In genomic region chr12:24933206-24933775, GRCm38 (mm10) we compare ENCODE assay signal across 13 mouse cellular contexts. TPM values are rescaled to one million over a fixed set of nuclear protein-coding genes. Genes with fewer than 3 reads are reported as not detected.
A peak's percentile ranks its signal among the peaks of the same experiment; 100 is the strongest.
DNase-seq lines count a peak whose midpoint lies in the region; ATAC-seq lines count a peak whose summit lies in the region.
"Had no signal": no experiment of that assay in that cellular context is flagged by ENCODE, and none has a peak within 500 bp of the region (broad histone marks: within the 10 kb centered on the region; RNA-seq: fewer than 3 reads in every experiment).

No protein-coding gene starts in this region.

- H3K9ac ChIP-seq in hindbrain, embryonic 11.5 days (ENCODE audit: low read depth, low read length) = no peak overlapping the region

- no peaks in the 10 kb centered on the region for H3K27me3 ChIP-seq in hindbrain, embryonic 11.5 days (ENCODE audit: control insufficient read depth, insufficient read depth, low read length)
- no peaks in the 10 kb centered on the region for H3K27me3 ChIP-seq in hindbrain, embryonic 10.5 days (ENCODE audit: insufficient read depth, poor library complexity, severe bottlenecking)
- no peaks in the 10 kb centered on the region for H3K27me3 ChIP-seq in midbrain, embryonic 10.5 days (ENCODE audit: low read depth, poor library complexity, severe bottlenecking)

- DNase-seq in embryo, embryonic 11 days = peak; percentile 7
- no peak for DNase-seq in embryo, embryonic 10.5 days (ENCODE audit: low spot score)
- DNase-seq in hindbrain, embryonic 11.5 days (ENCODE audit: low spot score) = no peak
- no peak for DNase-seq in hindbrain, embryonic 10.5 days (ENCODE audit: low spot score)
- DNase-seq in adrenal gland, postnatal 36 days = peak; percentile 14 to 42
- peak; percentile 36 for DNase-seq in midbrain, embryonic 10.5 days (ENCODE audit: low spot score)
- no peak for DNase-seq in spleen, adult 12 weeks (ENCODE audit: low spot score)
- DNase-seq in lung, postnatal 4 days = no peak
- DNase-seq: B cell, adult 2 months; cerebellum, postnatal 36 days; gastrocnemius, postnatal 36 days; kidney, postnatal 4 days had no signal

- 0 out of 2 replicates have a peak, but pooled peaks cover 2% of the 10 kb centered on the region for H3K4me1 ChIP-seq in hindbrain, embryonic 11.5 days (replicated peaks; ENCODE audit: control insufficient read depth, insufficient read depth, low read length)
- peaks cover 25% of the 10 kb centered on the region for H3K4me1 ChIP-seq in hindbrain, embryonic 10.5 days (replicated peaks)
- H3K4me1 ChIP-seq in midbrain, embryonic 10.5 days = peaks cover 66% of the 10 kb centered on the region

- no peaks in the 10 kb centered on the region for H3K36me3 ChIP-seq in hindbrain, embryonic 11.5 days (ENCODE audit: control insufficient read depth, insufficient read depth, low read length)
- peaks cover 25% of the 10 kb centered on the region for H3K36me3 ChIP-seq in hindbrain, embryonic 10.5 days
- peaks cover 21% of the 10 kb centered on the region for H3K36me3 ChIP-seq in midbrain, embryonic 10.5 days

- WGBS in hindbrain, embryonic 11.5 days = 86% methylated on average over 1 of the region's 1 CpGs
- WGBS in hindbrain, embryonic 10.5 days = 88% methylated on average over 1 of the region's 1 CpGs
- WGBS in midbrain, embryonic 10.5 days = 83% methylated on average over 1 of the region's 1 CpGs

- no peaks in the 10 kb centered on the region for H3K9me3 ChIP-seq in hindbrain, embryonic 11.5 days (ENCODE audit: control insufficient read depth, low read length)
- H3K9me3 ChIP-seq in hindbrain, embryonic 10.5 days = no peaks in the 10 kb centered on the region
- no peaks in the 10 kb centered on the region for H3K9me3 ChIP-seq in midbrain, embryonic 10.5 days (replicated peaks)

- no peak overlapping the region for H3K4me3 ChIP-seq in hindbrain, embryonic 11.5 days (ENCODE audit: low read depth, low read length)
- no peak overlapping the region for H3K4me3 ChIP-seq in hindbrain, embryonic 10.5 days
- H3K4me3 ChIP-seq in midbrain, embryonic 10.5 days = no peak overlapping the region
- H3K4me3 ChIP-seq: left cerebral cortex, adult 2 months had no signal

- H3K4me2 ChIP-seq in hindbrain, embryonic 11.5 days (replicated peaks; ENCODE audit: low read depth, low read length) = no peak overlapping the region

- no peak for ATAC-seq in hindbrain, embryonic 11.5 days (ENCODE audit: low FRiP score)

- peak overlapping the region; percentile 58 for H3K27ac ChIP-seq in hindbrain, embryonic 11.5 days (ENCODE audit: low read depth, low read length)
- H3K27ac ChIP-seq in hindbrain, embryonic 10.5 days = no peak overlapping the region
- H3K27ac ChIP-seq in midbrain, embryonic 10.5 days (replicated peaks) = peak overlapping the region; percentile 71
- H3K27ac ChIP-seq: left cerebral cortex, adult 2 months had no signal

RNA-seq across cellular contexts. Expression of gene Kidins220, which starts 41.4 kb away (rescaled TPM):
- 65.9 and 69.2 TPM in 2 replicates for polyA plus RNA-seq in hindbrain, embryonic 11.5 days (2014; fragmentation: Nextera tagmentation; extraction: Ambion mirVana)
- 24.8 and 38.1 TPM in 2 replicates for polyA plus RNA-seq in hindbrain, embryonic 10.5 days (2016; fragmentation: Nextera tagmentation; extraction: Ambion mirVana)
- 10 to 100 TPM; 88.7 to 95.4 TPM for total RNA-seq in adrenal gland, postnatal 36 days (2021)
- polyA plus RNA-seq in midbrain, embryonic 10.5 days (2016; fragmentation: Nextera tagmentation; extraction: Ambion mirVana) = 22.9 and 39.4 TPM in 2 replicates

Comparison
In these comparisons a context has a peak if more than half of its experiments do, and no peak if none do; other contexts are left out.
1. DNase-seq: peak in embryo, embryonic 11 days (single experiment), adrenal gland, postnatal 36 days (2 of 2) and midbrain, embryonic 10.5 days (single experiment); none in embryo, embryonic 10.5 days (single experiment), hindbrain, embryonic 11.5 days (single experiment), hindbrain, embryonic 10.5 days (single experiment), spleen, adult 12 weeks (single experiment) and lung, postnatal 4 days (0 of 2).